Mouse (Mus musculus) hindbrain, embryonic 13.5 days (tissue): ENCODE measurements around the gene Zbtb9. TPM values are rescaled to one million over a fixed set of nuclear protein-coding genes. Genes with fewer than 3 reads are reported as not detected.

Source experiments
- ATAC-seq: fragments of 200-750 bp; cut with Nextera tagmentation; 2 replicates; pipeline ENCODE4 v1.8.0; 2017; ENCODE audit warnings: moderate TSS enrichment; ENCODE audit not compliant: low FRiP score
- H3K27ac ChIP-seq: fragments of 300-500 bp; sonication (generic); 2 replicates; pipeline ENCODE4 v1.5.1; 2015; ENCODE audit warnings: inconsistent platforms, mild to moderate bottlenecking, moderate library complexity
- H3K27me3 ChIP-seq: fragments of 300-500 bp; sonication (generic); 2 replicates; pipeline ENCODE4 v1.6.1; 2015; ENCODE audit warnings: mild to moderate bottlenecking, inconsistent platforms
- H3K36me3 ChIP-seq: fragments of 300-500 bp; sonication (generic); 2 replicates; pipeline ENCODE4 v1.6.1; 2015; ENCODE audit warnings: mild to moderate bottlenecking, inconsistent platforms
- H3K4me1 ChIP-seq: fragments of 300-500 bp; sonication (generic); replicated peaks from 2 replicates; pipeline ENCODE4 v1.6.1; 2015; ENCODE audit warnings: inconsistent platforms
- H3K4me2 ChIP-seq: fragments of 300-500 bp; sonication (generic); 2 replicates; pipeline ENCODE4 v1.6.1; 2015; ENCODE audit warnings: inconsistent platforms, mild to moderate bottlenecking, moderate library complexity
- H3K4me3 ChIP-seq: fragments of 300-500 bp; sonication (generic); 2 replicates; pipeline ENCODE4 v1.5.1; 2015; ENCODE audit warnings: mild to moderate bottlenecking, inconsistent platforms
- H3K9ac ChIP-seq: fragments of 300-500 bp; sonication (generic); 2 replicates; pipeline ENCODE4 v1.6.1; 2015; ENCODE audit warnings: mild to moderate bottlenecking, inconsistent platforms
- H3K9me3 ChIP-seq: fragments of 300-500 bp; sonication (generic); 2 replicates; pipeline ENCODE4 v1.6.1; 2016; ENCODE audit warnings: inconsistent platforms
- WGBS: fragments of 180-500 bp; shearing (Covaris S2); methylation state at CpG from one replicate; pipeline ENCODE4 v1.1.7; 2015; 5-methylcytosine and 5-hydroxymethylcytosine counted together
- polyA plus RNA-seq: library from polyadenylated mRNA; unstranded; fragments of >200 nt; fragmentation: Nextera tagmentation; extraction: Ambion mirVana; gene quantifications from 2 replicates; pipeline ENCODE4 v1.2.1, GENCODE M21; 2015

The Zbtb9 gene
- polyA plus RNA-seq, 1 experiment from 2014 or later = 17.8 TPM

DNA sequence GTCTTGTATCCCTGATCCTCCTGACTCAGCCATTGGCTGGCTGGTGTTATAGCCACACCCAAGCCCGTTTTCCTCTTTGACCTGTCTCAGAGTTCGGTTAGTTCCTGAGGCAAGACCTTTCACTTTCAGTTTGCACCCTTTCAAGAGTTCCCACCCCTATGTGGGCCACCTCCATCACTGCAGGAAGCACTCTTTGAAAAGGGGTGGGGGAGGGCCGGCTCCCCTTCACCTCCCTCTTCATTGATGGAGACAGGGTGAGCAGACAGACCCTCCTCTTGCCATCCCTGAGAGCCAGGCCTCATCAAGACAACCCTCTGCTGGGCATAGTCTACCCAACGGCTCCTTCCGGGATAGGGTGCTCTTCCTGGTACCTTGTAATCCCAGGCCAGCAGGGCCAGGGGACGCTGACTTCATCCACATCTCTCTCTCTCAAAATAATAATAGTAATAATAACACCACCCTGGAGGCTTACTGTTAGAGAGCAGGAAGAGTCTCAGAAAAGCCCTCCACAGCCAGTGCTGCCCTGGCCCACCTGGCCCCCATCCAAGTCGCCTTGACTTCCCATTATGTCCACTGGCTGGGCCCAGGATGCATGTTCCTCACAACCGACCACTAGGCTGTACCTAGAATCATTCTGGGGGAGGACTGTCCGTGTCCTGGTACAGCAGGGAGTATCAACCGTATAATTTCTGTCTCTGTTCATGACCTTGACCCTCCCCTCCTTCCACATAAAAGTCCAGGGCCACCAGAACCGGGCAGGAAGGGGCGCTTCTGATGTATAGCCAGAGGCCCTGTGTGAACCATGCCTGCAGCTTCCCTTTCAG lies 54.7 kb downstream of the Zbtb9 start:
- Histone ChIP-seq H3K4me1 (peaks cover 23% of the 10 kb centered on the region), H3K9me3 (no peaks in the 10 kb centered on the region), H3K4me3 (peak overlapping the region; percentile 72), H3K9ac (peak overlapping the region; percentile 98), H3K27ac (peak overlapping the region; percentile 84), H3K27me3 (no peaks in the 10 kb centered on the region), H3K4me2 (peak overlapping the region; percentile 90), H3K36me3 (peaks cover 29% of the 10 kb centered on the region)
- WGBS = 39% methylated on average over 12 of the region's 12 CpGs
- peak; percentile 33; the same call in 1 of the 2 replicates for ATAC-seq

DNA sequence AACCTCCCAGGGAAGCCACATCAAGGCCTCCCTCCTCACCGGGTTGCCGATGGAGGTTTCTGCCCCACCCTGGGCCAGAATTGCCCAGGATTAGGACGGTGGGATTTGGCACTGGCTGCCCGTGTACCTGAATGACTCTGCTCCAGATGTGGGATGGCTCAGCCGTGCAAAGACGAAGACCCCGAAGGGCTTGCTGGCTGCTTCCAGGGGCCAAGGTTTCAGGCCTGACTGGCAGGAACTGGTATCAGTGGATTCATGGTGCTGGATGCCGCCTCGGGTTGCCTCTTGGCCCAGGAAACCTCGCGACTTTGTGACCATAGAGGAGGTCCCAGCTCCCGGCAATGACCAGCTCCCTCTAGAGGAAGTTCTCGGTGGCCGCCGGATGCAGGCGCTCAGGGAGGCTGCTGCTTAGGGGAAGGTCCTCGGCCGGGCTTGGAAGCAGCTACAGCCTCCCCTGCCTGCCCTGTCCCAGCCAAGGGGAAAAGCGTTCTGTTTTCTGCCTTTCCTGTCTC lies 55.4 kb downstream of the Zbtb9 start:
- H3K27me3 ChIP-seq = no peaks in the 10 kb centered on the region
- peaks cover 25% of the 10 kb centered on the region for H3K36me3 ChIP-seq
- H3K9ac ChIP-seq = peak overlapping the region; percentile 98
- peak overlapping the region; percentile 90 for H3K4me2 ChIP-seq
- ATAC-seq = peak; percentile 68
- WGBS = under 1% methylated on average over 19 of the region's 19 CpGs
- peaks cover 23% of the 10 kb centered on the region for H3K4me1 ChIP-seq
- no peaks in the 10 kb centered on the region for H3K9me3 ChIP-seq
- peak overlapping the region; percentile 72 for H3K4me3 ChIP-seq
- H3K27ac ChIP-seq = peak overlapping the region; percentile 84

DNA sequence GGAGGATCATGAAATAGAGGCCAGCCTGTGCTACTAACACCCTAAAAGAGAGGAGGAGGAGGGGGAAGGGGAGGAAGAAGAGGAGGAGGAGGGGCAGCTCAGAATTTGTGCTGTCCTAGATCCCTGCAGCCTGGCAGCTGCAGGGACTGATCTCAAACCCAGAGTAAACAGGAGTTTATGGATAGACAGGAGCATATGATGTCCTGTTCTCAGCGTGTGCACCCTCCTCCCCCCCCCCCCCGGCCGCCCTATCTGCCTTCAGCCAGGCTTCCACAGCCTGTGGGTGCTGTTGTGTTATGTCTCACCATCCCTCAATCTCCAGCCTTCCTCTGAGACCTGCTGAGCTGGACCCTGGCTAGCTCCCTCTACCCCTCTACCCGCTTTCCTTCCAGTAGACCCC lies 55.9 kb downstream of the Zbtb9 start, which contains the start of gene Bak1:
Gene Bak1 (minus strand): TSS at position 101 of the 400 bp plus-strand sequence.
- H3K4me2 ChIP-seq = peak within 1 kb of the TSS; percentile 90
- ATAC-seq = 0 out of 2 replicates have a peak, but pooled peaks have one; percentile 12
- H3K4me1 ChIP-seq = peaks cover 23% of the 10 kb centered on the region
- peaks cover 20% of the 10 kb centered on the region for H3K36me3 ChIP-seq
- H3K4me3 ChIP-seq = peak within 1 kb of the TSS; percentile 72
- no peaks in the 10 kb centered on the region for H3K9me3 ChIP-seq
- peak within 1 kb of the TSS; percentile 84 for H3K27ac ChIP-seq
- WGBS = 81% methylated on average over 4 of the region's 4 CpGs
- H3K27me3 ChIP-seq = no peaks in the 10 kb centered on the region
- peak within 1 kb of the TSS; percentile 98 for H3K9ac ChIP-seq

DNA sequence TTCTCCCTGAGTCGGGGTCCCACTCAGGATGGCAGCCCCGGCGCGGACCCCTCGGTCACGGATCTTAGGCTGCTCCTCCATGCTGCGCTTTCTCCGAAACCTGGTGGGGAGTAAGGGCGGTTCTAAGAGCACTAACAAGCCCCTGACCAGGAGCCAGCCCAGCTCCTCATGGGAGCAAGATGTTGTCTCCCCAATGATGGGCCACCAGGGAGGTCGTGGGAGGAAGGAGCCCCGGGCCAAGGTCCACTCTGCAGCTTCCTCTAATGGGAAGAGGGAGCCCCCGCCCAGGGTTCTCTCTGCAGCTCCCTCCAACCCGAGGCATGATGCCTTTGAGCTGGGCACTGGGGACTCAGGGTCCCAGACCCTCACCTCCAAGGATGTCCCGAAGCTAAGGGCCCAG lies 56.5 kb downstream of the Zbtb9 start:
- no peak for ATAC-seq
- Histone ChIP-seq H3K9ac (no peak overlapping the region), H3K27me3 (no peaks in the 10 kb centered on the region), H3K4me2 (no peak overlapping the region), H3K4me3 (no peak overlapping the region), H3K36me3 (peaks cover 14% of the 10 kb centered on the region), H3K9me3 (no peaks in the 10 kb centered on the region), H3K4me1 (peaks cover 23% of the 10 kb centered on the region), H3K27ac (no peak overlapping the region)
- WGBS = 87% methylated on average over 14 of the region's 14 CpGs

DNA sequence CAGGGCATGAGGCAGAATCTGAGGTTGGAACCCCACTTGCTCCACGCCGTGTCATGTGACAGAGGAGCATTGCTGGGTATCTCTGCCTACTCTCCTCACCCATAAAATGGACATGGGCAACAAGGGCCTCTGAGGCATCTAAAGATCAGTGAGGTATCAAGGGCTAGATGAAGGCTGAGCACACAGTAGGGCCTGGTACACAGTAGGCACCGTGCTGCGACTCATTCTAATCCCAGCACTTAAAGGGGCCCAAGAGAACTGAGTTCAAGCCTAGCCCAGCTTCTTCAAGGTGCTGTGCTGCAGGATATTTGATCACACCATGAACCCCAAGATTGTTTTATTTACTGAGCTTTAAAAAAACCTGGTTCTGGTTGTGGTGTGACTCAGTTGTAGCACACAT lies 57.9 kb downstream of the Zbtb9 start:
- H3K4me3 ChIP-seq = no peak overlapping the region
- no peaks in the 10 kb centered on the region for H3K9me3 ChIP-seq
- no peak overlapping the region for H3K4me2 ChIP-seq
- ATAC-seq = no peak
- H3K27me3 ChIP-seq = no peaks in the 10 kb centered on the region
- WGBS = 96% methylated on average over 4 of the region's 4 CpGs
- no peak overlapping the region for H3K9ac ChIP-seq
- no peak overlapping the region for H3K27ac ChIP-seq
- H3K36me3 ChIP-seq = peaks cover 1% of the 10 kb centered on the region
- H3K4me1 ChIP-seq = peaks cover 20% of the 10 kb centered on the region

DNA sequence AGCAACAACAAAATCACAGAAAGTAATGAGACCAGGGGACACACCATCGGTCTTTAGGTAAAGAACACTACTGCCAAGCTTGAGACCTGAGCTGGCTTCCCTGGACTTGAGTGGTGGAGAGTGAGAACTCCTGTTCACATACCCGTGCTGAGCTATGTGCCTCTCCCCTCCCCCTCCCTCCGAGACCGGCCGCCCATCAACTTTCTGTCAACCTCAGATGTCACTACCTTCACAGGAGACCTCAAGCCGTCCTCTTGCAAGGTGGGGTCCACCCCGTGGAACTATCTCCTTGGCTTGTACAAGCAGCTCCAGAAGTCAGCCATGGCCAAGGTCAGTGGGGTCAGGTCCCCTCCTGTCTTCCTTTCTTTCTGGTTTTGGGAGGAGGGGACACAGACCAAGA lies 59.4 kb downstream of the Zbtb9 start:
- Histone ChIP-seq H3K4me2 (no peak overlapping the region), H3K4me3 (no peak overlapping the region), H3K9me3 (no peaks in the 10 kb centered on the region), H3K27me3 (no peaks in the 10 kb centered on the region), H3K9ac (no peak overlapping the region), H3K27ac (no peak overlapping the region), H3K36me3 (no peaks in the 10 kb centered on the region), H3K4me1 (peaks cover 13% of the 10 kb centered on the region)
- 62% methylated on average over 7 of the region's 7 CpGs for WGBS
- ATAC-seq = no peak

DNA sequence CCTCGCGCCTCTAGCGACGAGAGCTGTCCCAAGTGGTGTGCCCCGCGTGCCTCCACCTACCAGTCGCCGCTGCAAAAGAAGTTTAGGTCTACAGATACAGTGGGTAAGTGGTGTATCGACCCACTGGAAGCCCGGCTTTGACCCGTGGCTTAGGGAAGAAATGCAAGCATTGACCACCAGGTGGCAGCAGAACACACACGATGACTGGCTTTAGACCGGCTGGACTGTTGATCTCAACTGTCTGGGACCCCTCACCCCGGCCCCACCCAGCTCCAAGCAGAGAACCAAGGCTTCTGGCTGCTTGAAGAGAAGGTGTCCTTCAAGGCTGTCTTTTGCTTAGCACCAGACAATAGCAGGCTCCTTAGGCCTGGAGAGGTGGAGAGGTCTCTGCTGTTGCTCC lies 59.9 kb downstream of the Zbtb9 start:
- Histone ChIP-seq H3K27ac (no peak overlapping the region), H3K36me3 (no peaks in the 10 kb centered on the region), H3K4me3 (no peak overlapping the region), H3K27me3 (no peaks in the 10 kb centered on the region), H3K9me3 (no peaks in the 10 kb centered on the region), H3K4me1 (peaks cover 8% of the 10 kb centered on the region), H3K9ac (no peak overlapping the region), H3K4me2 (0 out of 2 replicates have a peak overlapping the region, but pooled peaks have one; percentile 13)
- peak; percentile 11; the same call in 1 of the 2 replicates for ATAC-seq
- WGBS = 2% methylated on average over 14 of the region's 14 CpGs

DNA sequence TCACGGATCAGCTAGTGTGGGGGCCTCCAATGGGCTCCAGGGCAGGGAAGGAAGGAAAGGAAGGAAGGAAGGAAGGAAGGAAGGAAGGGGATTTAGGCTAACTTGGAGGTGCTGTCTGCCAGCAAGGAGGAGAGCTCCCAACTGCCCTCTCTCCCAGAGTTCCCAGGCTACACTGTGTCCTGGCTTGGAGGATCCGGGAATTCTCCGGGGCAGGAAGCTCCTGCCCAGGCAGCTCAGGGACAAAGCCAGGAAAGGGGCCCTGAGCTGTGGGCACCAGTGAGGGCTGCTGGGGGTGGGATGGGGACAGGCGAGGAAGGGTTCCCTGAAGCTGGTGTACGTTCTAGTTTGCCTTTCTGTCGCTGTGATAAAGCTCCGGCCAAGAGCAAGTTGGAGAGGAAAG lies 63.5 kb downstream of the Zbtb9 start:
- no peaks in the 10 kb centered on the region for H3K36me3 ChIP-seq
- WGBS = 78% methylated on average over 7 of the region's 7 CpGs
- no peaks in the 10 kb centered on the region for H3K9me3 ChIP-seq
- peak overlapping the region; percentile 18; the same call in 1 of the 2 replicates for H3K27ac ChIP-seq
- H3K4me3 ChIP-seq = no peak overlapping the region
- H3K27me3 ChIP-seq = no peaks in the 10 kb centered on the region
- ATAC-seq = no peak
- H3K9ac ChIP-seq = no peak overlapping the region
- H3K4me1 ChIP-seq = peaks cover 31% of the 10 kb centered on the region
- no peak overlapping the region for H3K4me2 ChIP-seq

DNA sequence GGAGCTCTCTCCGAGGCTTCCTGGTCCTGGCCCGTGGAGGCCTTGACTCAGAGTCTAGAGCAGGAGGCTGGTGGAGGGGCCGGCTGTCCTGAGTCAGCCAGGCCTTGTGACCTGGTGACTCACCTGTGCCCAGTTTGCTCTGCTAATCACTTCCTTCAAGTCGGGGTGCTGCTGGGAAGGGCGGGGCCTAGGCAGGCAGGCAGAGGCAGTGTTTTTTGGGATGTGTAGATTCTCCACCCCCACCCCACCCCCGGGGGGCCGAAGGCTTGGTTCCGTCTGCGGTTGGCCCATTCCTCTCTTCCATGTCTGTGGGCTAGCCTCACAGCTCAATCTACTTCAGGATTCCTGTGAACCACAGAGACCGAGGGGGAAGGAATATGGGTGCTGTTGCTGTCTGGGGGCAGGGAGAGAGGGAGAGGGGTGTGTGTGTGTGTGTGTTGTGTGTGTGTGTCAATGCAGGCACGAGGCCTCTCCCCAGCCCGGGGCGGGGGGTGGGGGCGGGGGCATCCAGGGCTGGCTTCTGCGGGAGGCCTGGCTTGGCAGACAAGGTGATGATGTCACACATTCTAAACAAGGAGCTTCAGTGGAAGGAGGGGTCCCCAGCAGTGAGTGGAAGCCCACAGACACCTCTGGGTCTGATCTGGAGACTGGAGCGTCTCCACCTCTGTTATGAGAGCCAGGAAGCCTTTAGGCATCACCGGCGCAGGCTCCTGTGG lies 65.5 kb downstream of the Zbtb9 start:
- no peak for ATAC-seq
- Histone ChIP-seq H3K4me2 (no peak overlapping the region), H3K27ac (no peak overlapping the region), H3K4me3 (no peak overlapping the region), H3K9me3 (no peaks in the 10 kb centered on the region), H3K36me3 (no peaks in the 10 kb centered on the region), H3K27me3 (no peaks in the 10 kb centered on the region), H3K4me1 (peaks cover 37% of the 10 kb centered on the region), H3K9ac (no peak overlapping the region)
- 46% methylated on average over 18 of the region's 18 CpGs for WGBS

DNA sequence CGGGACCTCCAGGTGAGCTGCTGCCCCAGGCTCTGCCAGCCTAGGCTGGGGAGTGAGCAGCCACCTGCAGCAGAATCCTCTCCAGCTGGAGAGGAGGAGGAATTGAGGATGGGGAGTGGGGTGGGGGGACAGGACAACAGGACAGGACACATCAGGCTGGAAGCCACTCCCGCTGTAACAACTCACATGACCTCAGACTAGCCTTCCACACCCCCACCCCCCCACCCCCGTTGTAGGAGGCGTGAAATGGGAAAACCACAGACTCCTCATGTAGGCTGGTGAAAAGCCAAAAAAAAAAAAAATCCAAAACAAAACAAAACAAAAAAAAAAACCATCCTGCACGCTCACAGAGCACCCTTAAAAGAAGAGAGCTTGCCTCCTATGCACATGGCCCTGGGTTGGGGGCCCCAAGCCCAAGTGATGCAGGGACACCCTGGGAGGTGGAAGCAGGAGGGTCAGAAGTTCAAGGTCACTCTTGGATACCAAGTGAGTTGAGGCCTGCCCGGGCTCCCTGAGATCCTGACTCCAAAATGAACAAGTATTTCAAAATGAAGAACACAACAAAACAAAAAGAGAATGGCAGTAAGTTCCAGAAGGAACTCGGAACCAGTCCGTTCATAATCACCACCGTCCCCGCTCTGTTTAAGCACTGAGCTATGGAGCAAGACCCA lies 66.6 kb downstream of the Zbtb9 start:
- ATAC-seq = no peak

DNA sequence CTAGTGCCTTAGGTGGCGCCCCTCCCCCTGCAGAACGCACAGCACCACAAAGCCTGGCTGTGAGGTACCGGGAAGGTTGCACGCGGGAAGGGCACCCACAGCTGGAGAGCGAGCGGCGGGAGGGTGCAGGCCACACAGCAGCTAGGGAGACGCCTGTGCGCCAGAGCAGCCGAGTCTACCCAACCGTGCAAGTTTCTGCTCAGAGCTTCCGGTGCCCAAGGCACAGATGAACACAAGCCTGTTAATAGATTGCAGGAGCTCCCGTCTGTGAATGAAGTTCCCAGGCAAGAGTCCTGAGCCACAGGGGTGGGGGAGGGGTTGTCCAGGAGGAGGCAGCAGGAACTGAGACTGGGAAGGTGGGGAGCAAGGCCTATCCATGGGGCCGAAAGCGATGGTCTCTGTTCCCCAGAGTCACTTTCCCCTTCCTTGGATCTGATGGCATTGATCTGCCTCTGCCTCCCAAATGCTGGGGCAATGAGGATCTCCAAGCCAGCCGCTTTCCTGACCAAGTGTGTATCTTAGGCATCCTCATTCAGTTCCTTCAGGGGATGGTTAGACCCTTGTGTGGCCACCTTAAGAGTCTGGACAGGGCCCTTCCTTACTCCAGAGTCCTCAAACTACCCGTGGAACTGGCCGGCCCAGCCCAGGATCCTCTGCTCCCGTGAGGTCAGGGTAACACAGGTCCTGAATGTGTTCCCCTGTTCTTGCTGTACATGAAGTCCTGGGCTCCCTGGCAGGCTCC lies 67.5 kb downstream of the Zbtb9 start:
- Histone ChIP-seq H3K4me1 (peaks cover 37% of the 10 kb centered on the region), H3K27me3 (no peaks in the 10 kb centered on the region), H3K9me3 (no peaks in the 10 kb centered on the region), H3K9ac (peak overlapping the region; percentile 51), H3K36me3 (no peaks in the 10 kb centered on the region), H3K4me3 (peak overlapping the region; percentile 10; the same call in 1 of the 2 replicates), H3K27ac (peak overlapping the region; percentile 73), H3K4me2 (peak overlapping the region; percentile 39)
- WGBS = 11% methylated on average over 20 of the region's 20 CpGs
- ATAC-seq = peak; percentile 40; the same call in 1 of the 2 replicates

More for the DNA sequence above, 66.6 kb downstream of the Zbtb9 start:
- no peaks in the 10 kb centered on the region for H3K9me3 ChIP-seq
- 0 out of 2 replicates have a peak overlapping the region, but pooled peaks have one; percentile 51 for H3K9ac ChIP-seq
- peak overlapping the region; percentile 73; the same call in 1 of the 2 replicates for H3K27ac ChIP-seq
- no peak overlapping the region for H3K4me3 ChIP-seq
- H3K4me2 ChIP-seq = no peak overlapping the region
- H3K4me1 ChIP-seq = peaks cover 37% of the 10 kb centered on the region
- no peaks in the 10 kb centered on the region for H3K36me3 ChIP-seq
- 66% methylated on average over 10 of the region's 10 CpGs for WGBS
- no peaks in the 10 kb centered on the region for H3K27me3 ChIP-seq
